Mouse (Mus musculus) lung, adult 18-20 months (tissue): ENCODE results near the gene Dnmt3c.

Experiments
- DNase-seq, 2 experiments: peaks; one replicate each; pipeline ENCODE4 v3.0.0; 2022; ENCODE audit warnings: mixed read lengths in 2 of 2

The Dnmt3c gene

GRCm38 (mm10) chr2:153724424-153724823 lies 28.0 kb downstream of the Dnmt3c start:
- DNase-seq: no peak

GRCm38 (mm10) chr2:153724871-153725270 lies 28.4 kb downstream of the Dnmt3c start:
- no peak for DNase-seq

GRCm38 (mm10) chr2:153725291-153725690 lies 28.8 kb downstream of the Dnmt3c start:
- DNase-seq: no peak

DNA sequence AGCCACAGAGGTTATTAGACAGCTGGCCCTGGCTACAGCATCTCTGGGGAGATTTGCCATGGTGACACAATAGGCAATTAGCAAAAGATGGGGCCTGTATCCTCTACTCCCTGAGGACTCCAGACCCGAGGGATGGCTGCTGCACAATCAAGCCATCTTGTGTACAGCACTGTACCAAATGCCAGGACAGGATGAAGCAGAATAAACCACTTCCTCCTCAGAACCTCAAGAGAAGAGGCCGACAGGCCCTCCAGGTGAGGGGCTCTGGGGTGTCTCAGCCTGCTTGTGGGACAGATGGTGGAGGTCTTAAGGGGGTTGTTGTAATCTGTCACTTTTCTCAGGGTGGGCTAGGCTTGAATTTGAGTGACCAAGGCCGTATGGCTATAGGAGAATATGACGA lies 37.6 kb downstream of the Dnmt3c start:
- DNase-seq: no peak

- peak; percentile 99 to 100 for DNase-seq
These were observed 44.3 kb downstream of the Dnmt3c start, which contains the start of gene Mapre1 for GRCm38 (mm10) chr2:153740500-153741436. Gene Mapre1 (plus strand): TSS chr2:153741274.

- no peak for DNase-seq
These were observed 45.1 kb downstream of the Dnmt3c start for GRCm38 (mm10) chr2:153741437-153742065.

- DNase-seq: no peak
These were observed 51.5 kb downstream of the Dnmt3c start for GRCm38 (mm10) chr2:153747994-153748393.

DNA sequence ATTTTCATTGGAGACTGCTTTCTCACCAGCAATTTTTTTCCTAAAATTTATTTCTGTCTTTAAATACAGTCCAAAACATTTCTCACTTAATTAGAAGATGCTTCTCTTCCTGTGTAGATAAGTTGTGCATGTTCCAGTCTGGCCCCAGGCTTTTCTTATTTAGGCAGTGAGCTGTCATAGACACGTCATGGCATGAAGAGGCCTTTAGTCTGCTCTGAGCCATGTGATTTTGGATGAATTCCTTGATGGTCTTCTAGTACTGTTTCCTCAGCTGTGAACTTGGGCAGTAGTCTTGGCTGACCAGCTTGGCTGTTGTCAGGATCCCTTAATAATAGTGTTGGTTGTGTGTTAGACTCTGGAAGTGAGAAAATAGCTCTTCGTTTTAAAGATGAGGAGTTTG lies 53.9 kb downstream of the Dnmt3c start:
- no peak for DNase-seq

DNA sequence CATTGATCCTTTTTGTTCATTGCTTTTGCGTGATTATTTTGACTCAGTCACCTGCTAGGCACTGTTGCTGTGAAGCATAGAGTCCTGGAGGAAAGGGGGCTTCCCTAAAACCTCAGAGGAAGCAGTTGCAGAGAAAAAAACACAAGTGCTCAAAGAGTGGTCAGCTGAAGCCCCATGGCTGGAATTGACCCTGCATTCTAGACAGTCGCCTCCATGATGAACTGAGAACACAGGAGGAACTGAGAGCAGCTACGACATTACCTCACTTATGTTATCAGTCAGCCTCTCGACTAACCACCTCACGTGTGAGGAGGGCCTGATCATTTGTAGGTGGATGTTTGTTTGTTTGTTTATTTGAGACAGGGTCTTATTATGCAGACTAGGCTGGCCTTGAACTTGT lies 65.7 kb downstream of the Dnmt3c start:
- no peak for DNase-seq

DNA sequence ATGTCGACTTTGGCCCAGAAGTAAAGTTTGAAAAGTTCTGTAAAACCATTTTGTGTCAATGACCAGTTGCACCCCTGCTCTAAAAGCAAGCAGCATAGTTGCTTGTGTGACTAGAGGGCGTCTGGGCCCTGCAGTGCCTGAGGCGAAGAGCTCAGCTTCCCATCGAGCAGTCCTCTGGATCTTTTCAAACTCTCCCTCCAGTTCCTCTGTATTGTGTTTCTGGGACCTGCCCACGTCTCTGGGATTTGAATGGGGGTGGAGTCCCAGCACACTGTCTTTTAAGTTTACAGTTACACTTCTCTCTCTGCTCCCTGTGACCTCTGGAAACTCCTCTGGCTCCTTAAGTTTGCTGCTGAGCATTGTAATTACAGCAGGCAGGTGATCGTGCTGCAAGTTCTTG lies 71.0 kb downstream of the Dnmt3c start:
- no peak for DNase-seq

- DNase-seq: no peak
These were observed 72.4 kb downstream of the Dnmt3c start for GRCm38 (mm10) chr2:153768881-153769280.

DNA sequence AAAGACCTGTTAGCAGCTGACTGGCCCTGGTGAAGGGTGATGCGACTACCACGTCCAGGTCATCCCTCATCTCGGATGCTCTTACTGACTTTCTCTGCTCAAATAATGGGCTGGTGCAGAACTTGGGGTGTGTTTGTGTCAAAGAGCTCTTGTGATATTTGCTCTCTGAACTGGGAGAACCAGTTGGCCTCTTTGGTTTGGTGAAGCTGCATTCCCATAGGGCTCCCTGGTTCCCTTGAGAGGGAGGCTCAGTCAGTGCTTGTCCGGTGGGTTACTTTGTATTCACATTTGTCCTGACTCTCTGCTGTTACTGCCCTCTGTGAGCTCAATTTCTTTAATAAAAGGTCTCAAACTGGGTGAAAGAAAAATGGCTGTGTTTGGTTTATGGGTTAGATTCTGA lies 76.5 kb downstream of the Dnmt3c start:
- DNase-seq: peak in 1 of 2 experiments; percentile 47

DNA sequence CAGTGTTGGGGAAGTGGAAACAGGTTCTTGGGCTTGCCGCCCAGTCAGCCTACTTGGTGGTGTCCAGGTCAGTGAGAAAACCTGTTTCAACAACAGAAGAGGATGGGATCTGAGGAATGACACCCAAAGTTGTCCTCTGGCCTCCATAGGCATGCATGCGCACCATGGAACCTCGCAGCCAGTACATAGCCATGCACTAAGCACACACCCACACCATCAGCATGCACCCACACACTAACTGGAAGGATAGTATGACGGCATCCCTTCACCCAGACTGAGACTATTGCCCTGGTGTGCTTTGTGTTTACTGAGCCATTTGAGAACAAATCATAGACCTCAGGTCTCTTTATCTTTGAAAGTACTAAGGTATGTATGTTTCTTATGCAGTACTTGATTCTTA lies 79.0 kb downstream of the Dnmt3c start:
- DNase-seq: no peak

DNA sequence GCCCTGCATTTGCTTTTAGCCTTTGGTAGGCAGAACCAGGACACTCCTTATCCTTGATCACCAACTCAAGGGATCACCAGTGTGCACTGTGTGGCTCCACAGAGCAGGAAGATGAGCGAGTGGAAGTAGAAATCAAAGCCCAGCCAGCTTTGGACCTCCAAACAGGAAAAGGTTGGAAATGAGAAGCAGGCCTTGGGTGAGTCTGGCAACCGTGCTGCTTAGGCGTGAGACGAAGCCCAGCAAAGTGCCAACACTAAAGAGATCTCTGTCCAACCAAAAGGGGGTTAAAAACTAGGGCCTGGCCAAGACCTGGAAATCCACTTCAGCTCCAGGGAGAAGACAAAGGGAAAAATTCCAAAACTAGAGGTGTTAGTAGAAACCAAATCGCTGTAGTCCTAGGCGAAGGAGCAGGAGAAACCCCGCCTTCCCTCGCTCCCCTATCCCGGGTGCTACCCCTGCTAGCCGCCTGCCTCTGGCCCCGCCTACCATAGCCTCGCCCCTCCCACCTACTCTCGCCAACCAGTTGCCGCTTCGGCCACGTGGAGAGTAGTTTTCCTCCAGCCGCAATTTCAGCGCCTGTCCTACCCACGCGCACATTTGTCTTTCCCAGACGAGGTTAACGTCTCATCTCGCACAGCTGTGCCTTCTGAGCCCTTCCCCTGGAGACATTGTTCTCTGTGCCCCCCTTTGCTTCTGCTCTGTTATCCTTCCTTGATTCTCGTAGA lies 82.3 kb downstream of the Dnmt3c start:
- peak; percentile 89 for DNase-seq
